15 mouse cellular contexts compared by ENCODE assay signal in the genomic region with DNA sequence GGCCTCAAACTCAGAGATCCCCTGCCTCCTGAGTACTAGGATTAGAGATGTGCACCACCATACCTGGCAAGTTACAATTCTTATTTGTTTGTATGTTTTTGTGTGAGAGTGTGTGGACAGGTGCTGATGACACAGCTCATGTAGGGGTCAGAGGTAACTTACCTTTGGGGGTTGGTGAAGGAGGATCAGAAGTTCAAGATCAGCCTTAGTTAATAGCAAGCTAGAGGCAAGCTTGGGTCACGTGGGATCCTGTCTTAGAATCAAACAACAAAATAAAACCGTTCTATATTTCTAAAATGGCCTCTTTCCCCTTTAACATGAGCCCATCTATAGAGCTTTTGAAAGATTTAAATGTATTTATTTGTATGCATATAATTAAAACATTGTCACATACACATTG. TPM values are rescaled to one million over a fixed set of nuclear protein-coding genes. Genes with fewer than 3 reads are reported as not detected.
DNase-seq lines count a peak whose midpoint lies in the region; ATAC-seq and TF ChIP-seq lines count a peak whose summit lies in the region.
"Had no signal": no experiment of that assay in that cellular context is flagged by ENCODE, and none has a peak within 500 bp of the region (broad histone marks: within the 10 kb centered on the region; RNA-seq: fewer than 3 reads in every experiment).

No protein-coding gene starts in this region.

- H3K79me2 ChIP-seq in liver, adult 2 months (ENCODE audit: control insufficient read depth, insufficient read depth, low read length): peaks cover 7% of the 10 kb centered on the region; the same call in 1 of the 2 replicates
- no peaks in the 10 kb centered on the region for H3K79me2 ChIP-seq in MEL (ENCODE audit: control insufficient read depth, insufficient read depth, low read length, poor library complexity)

- H3K27ac ChIP-seq in hindbrain, embryonic 11.5 days (ENCODE audit: low read depth, low read length): no peak overlapping the region
- no peak overlapping the region for H3K27ac ChIP-seq in hindbrain, embryonic 16.5 days (ENCODE audit: low read depth, low read length)
- no peak overlapping the region for H3K27ac ChIP-seq in liver, adult 2 months (replicated peaks; ENCODE audit: insufficient read depth, low read depth, low read length)
- H3K27ac ChIP-seq in liver, embryonic 11.5 days (ENCODE audit: low read depth, low read length): no peak overlapping the region
- peak overlapping the region; percentile 38; the same call in 1 of the 2 replicates for H3K27ac ChIP-seq in MEL (ENCODE audit: control insufficient read depth, low read depth, low read length)
- H3K27ac ChIP-seq: limb, embryonic 10.5 days; limb, embryonic 15.5 days; liver, embryonic 15.5 days had no signal

- no peak overlapping the region for H3K9ac ChIP-seq in hindbrain, embryonic 11.5 days (ENCODE audit: low read depth, low read length)
- no peak overlapping the region for H3K9ac ChIP-seq in hindbrain, embryonic 16.5 days (ENCODE audit: low read depth, low read length)
- H3K9ac ChIP-seq in liver, adult 2 months (ENCODE audit: low read depth, low read length): no peak overlapping the region
- H3K9ac ChIP-seq in liver, embryonic 11.5 days (ENCODE audit: low read depth, low read length): no peak overlapping the region
- peak overlapping the region; percentile 52 for H3K9ac ChIP-seq in MEL (ENCODE audit: control insufficient read depth, low read depth, low read length, poor library complexity, severe bottlenecking)
- H3K9ac ChIP-seq: heart, embryonic 12.5 days; limb, embryonic 15.5 days; liver, embryonic 15.5 days; lung, embryonic 14.5 days had no signal

- no peaks in the 10 kb centered on the region for H3K4me1 ChIP-seq in hindbrain, embryonic 11.5 days (replicated peaks; ENCODE audit: control insufficient read depth, insufficient read depth, low read length)
- H3K4me1 ChIP-seq in hindbrain, embryonic 16.5 days (ENCODE audit: control insufficient read depth, insufficient read depth, low read depth, low read length): no peaks in the 10 kb centered on the region
- peaks cover 12% of the 10 kb centered on the region for H3K4me1 ChIP-seq in liver, adult 2 months (ENCODE audit: control insufficient read depth, insufficient read depth, low read length)
- no peaks in the 10 kb centered on the region for H3K4me1 ChIP-seq in liver, embryonic 11.5 days (replicated peaks; ENCODE audit: control insufficient read depth, insufficient read depth, low read length)
- H3K4me1 ChIP-seq in MEL (ENCODE audit: control insufficient read depth in 1 of 2, insufficient read depth in 2 of 2, low read length in 2 of 2): peaks cover 0 to 6% of the 10 kb centered on the region in 2 experiments; a peak in 2 of 4 replicates
- H3K4me1 ChIP-seq: heart, embryonic 12.5 days; limb, embryonic 15.5 days had no signal

- TF ChIP-seq EP300 in MEL (IDR thresholded peaks at IDR 0.05; ENCODE audit: low read depth in 1 of 2, low read length in 2 of 2): no peak

- no peak for TF ChIP-seq RAD21 in MEL (IDR thresholded peaks at IDR 0.05; ENCODE audit: low read depth, low read length)

- H3K27me3 ChIP-seq in hindbrain, embryonic 11.5 days (ENCODE audit: control insufficient read depth, insufficient read depth, low read length): no peaks in the 10 kb centered on the region
- no peaks in the 10 kb centered on the region for H3K27me3 ChIP-seq in hindbrain, embryonic 16.5 days (replicated peaks; ENCODE audit: control insufficient read depth, insufficient read depth, low read length)
- no peaks in the 10 kb centered on the region for H3K27me3 ChIP-seq in liver, adult 2 months (ENCODE audit: control insufficient read depth, insufficient read depth, low read length)
- H3K27me3 ChIP-seq in liver, embryonic 11.5 days (replicated peaks; ENCODE audit: control insufficient read depth, insufficient read depth, low read length): no peaks in the 10 kb centered on the region
- H3K27me3 ChIP-seq in MEL (ENCODE audit: control insufficient read depth in 1 of 2, insufficient read depth in 2 of 2, low read length in 2 of 2): no peaks in the 10 kb centered on the region
- H3K27me3 ChIP-seq: heart, embryonic 12.5 days; liver, embryonic 15.5 days had no signal

- peak; percentile 28; the same call in 1 of the 2 replicates for ATAC-seq in hindbrain, embryonic 11.5 days (ENCODE audit: low FRiP score)
- ATAC-seq in hindbrain, embryonic 16.5 days: no peak
- ATAC-seq in liver, embryonic 11.5 days (replicated peaks; ENCODE audit: low FRiP score): no peak
- peak; percentile 19; the same call in 1 of the 2 replicates for ATAC-seq in common myeloid progenitor, adult 5-6 weeks (replicated peaks; ENCODE audit: low read depth, poor library complexity, severe bottlenecking)
- ATAC-seq: intestine, postnatal 0 days had no signal

- no peak for TF ChIP-seq CTCF in liver, adult 2 months (IDR thresholded peaks at IDR 0.05; ENCODE audit: low read depth, low read length)
- TF ChIP-seq CTCF in MEL (IDR thresholded peaks at IDR 0.05 in 2 of 3, conservative IDR thresholded peaks at IDR 0.05 in 1 of 3; ENCODE audit: control insufficient read depth in 1 of 3, insufficient read depth in 1 of 3, low read depth in 2 of 3, low read length in 3 of 3, poor library complexity in 1 of 3, severe bottlenecking in 1 of 3): no peak

- no peaks in the 10 kb centered on the region for H3K36me3 ChIP-seq in hindbrain, embryonic 11.5 days (ENCODE audit: control insufficient read depth, insufficient read depth, low read length)
- no peaks in the 10 kb centered on the region for H3K36me3 ChIP-seq in hindbrain, embryonic 16.5 days (ENCODE audit: control insufficient read depth, insufficient read depth, low read length)
- H3K36me3 ChIP-seq in liver, adult 2 months (ENCODE audit: control insufficient read depth, insufficient read depth, low read length): no peaks in the 10 kb centered on the region
- no peaks in the 10 kb centered on the region for H3K36me3 ChIP-seq in liver, embryonic 11.5 days (ENCODE audit: control insufficient read depth, insufficient read depth, low read length)
- peaks cover 3% of the 10 kb centered on the region in 2 experiments; a peak in 3 of 4 replicates for H3K36me3 ChIP-seq in MEL (ENCODE audit: control insufficient read depth in 1 of 2, insufficient read depth in 2 of 2, low read length in 2 of 2)
- H3K36me3 ChIP-seq: heart, embryonic 12.5 days; limb, embryonic 10.5 days; limb, embryonic 15.5 days; liver, embryonic 15.5 days had no signal

- no peak for TF ChIP-seq POLR2A in liver, adult 2 months (IDR thresholded peaks at IDR 0.05; ENCODE audit: extremely low read depth, insufficient read depth, low read length)
- TF ChIP-seq POLR2A in MEL (IDR thresholded peaks at IDR 0.05; ENCODE audit: control insufficient read depth in 1 of 2, insufficient read depth in 1 of 2, low read depth in 1 of 2, low read length in 2 of 2, poor library complexity in 1 of 2): no peak

- DNase-seq in hindbrain, embryonic 11.5 days (ENCODE audit: low spot score): no peak
- peak; percentile 53 for DNase-seq in liver, adult 2 months (ENCODE audit: extremely low read depth, low read depth, low spot score)
- no peak for DNase-seq in liver, embryonic 11.5 days (ENCODE audit: low spot score)
- no peak for DNase-seq in MEL (ENCODE audit: low read depth, low spot score)
- DNase-seq in left cerebral cortex, adult 8-10 months (ENCODE audit: low spot score in 2 of 2): no peak
- DNase-seq: gastrocnemius, postnatal 25 days; heart, adult 11 months had no signal

- WGBS in hindbrain, embryonic 11.5 days: 32% methylated on average over 2 of the region's 2 CpGs
- WGBS in hindbrain, embryonic 16.5 days: 31% methylated on average over 2 of the region's 2 CpGs
- 6% methylated on average over 2 of the region's 2 CpGs for WGBS in liver, adult 2 months
- 28% methylated on average over 2 of the region's 2 CpGs for WGBS in liver, embryonic 11.5 days

- no peak overlapping the region for H3K4me3 ChIP-seq in hindbrain, embryonic 11.5 days (ENCODE audit: low read depth, low read length)
- no peak overlapping the region for H3K4me3 ChIP-seq in hindbrain, embryonic 16.5 days (ENCODE audit: low read length)
- no peak overlapping the region for H3K4me3 ChIP-seq in liver, adult 2 months (ENCODE audit: insufficient read depth, low read depth, low read length)
- no peak overlapping the region for H3K4me3 ChIP-seq in liver, embryonic 11.5 days (ENCODE audit: low read depth, low read length)
- H3K4me3 ChIP-seq in MEL (ENCODE audit: control insufficient read depth in 1 of 2, insufficient read depth in 1 of 2, low read depth in 2 of 2, low read length in 2 of 2): peak overlapping the region; percentile 9 to 31; a peak in 2 of 4 replicates
- H3K4me3 ChIP-seq: heart, embryonic 12.5 days; limb, embryonic 10.5 days; limb, embryonic 15.5 days; liver, embryonic 15.5 days had no signal

- no peak overlapping the region for H3K4me2 ChIP-seq in hindbrain, embryonic 11.5 days (replicated peaks; ENCODE audit: low read depth, low read length)
- no peak overlapping the region for H3K4me2 ChIP-seq in hindbrain, embryonic 16.5 days (ENCODE audit: low read length)
- no peak overlapping the region for H3K4me2 ChIP-seq in liver, embryonic 11.5 days
- H3K4me2 ChIP-seq: heart, embryonic 12.5 days; limb, embryonic 15.5 days; liver, embryonic 15.5 days; lung, embryonic 14.5 days had no signal

- no peaks in the 10 kb centered on the region for H3K9me3 ChIP-seq in hindbrain, embryonic 11.5 days (ENCODE audit: control insufficient read depth, low read length)
- H3K9me3 ChIP-seq in hindbrain, embryonic 16.5 days (ENCODE audit: control insufficient read depth, low read length): no peaks in the 10 kb centered on the region
- no peaks in the 10 kb centered on the region for H3K9me3 ChIP-seq in liver, embryonic 11.5 days (ENCODE audit: control insufficient read depth, low read length)
- no peaks in the 10 kb centered on the region for H3K9me3 ChIP-seq in MEL (replicated peaks; ENCODE audit: insufficient read depth, low read length)
- H3K9me3 ChIP-seq: heart, embryonic 12.5 days; limb, embryonic 10.5 days; limb, embryonic 15.5 days; liver, embryonic 15.5 days had no signal

TF ChIP-seq in MEL, 35 proteins besides CTCF, POLR2A, EP300 and RAD21 (continues in another document):
- TF ChIP-seq BHLHE40 (IDR thresholded peaks at IDR 0.05; ENCODE audit: borderline replicate concordance, low read depth, low read length) (no peak), GABPA (IDR thresholded peaks at IDR 0.05; ENCODE audit: low read depth, low read length) (no peak), USF1 (IDR thresholded peaks at IDR 0.05; ENCODE audit: low read depth, low read length) (peak; percentile 76)

RNA-seq across cellular contexts. Expression of a gene that starts 9.0 kb away (rescaled TPM):
- 24.1 and 30.6 TPM in 2 replicates for polyA plus RNA-seq in hindbrain, embryonic 11.5 days (2014; fragmentation: Nextera tagmentation; extraction: Ambion mirVana)
- 15.7 and 21.6 TPM in 2 replicates for polyA plus RNA-seq in hindbrain, embryonic 16.5 days (2015; fragmentation: Nextera tagmentation; extraction: Ambion mirVana)
- total RNA-seq in liver, adult 2 months (2014; rRNA removed): 23.4 TPM in 2 replicates
- polyA plus RNA-seq in liver, adult 2 months (2012; rRNA removed): 15.3 and 15.4 TPM in 2 replicates
- 44.4 and 48.3 TPM in 2 replicates for polyA plus RNA-seq in liver, embryonic 11.5 days (2014; fragmentation: Nextera tagmentation; extraction: Ambion mirVana)
- total RNA-seq in MEL (2012; rRNA removed): 13.4 and 14.4 TPM in 2 replicates
- 10 to 100 TPM in 1 of 2 experiments, not detected in 1; 36.6 TPM for polyA plus RNA-seq in MEL (2012; ENCODE audit: insufficient read depth in 1 of 2, insufficient read length in 2 of 2, low read depth in 1 of 2, low replicate concordance in 2 of 2, missing spikeins in 1 of 2)
- total RNA-seq in common myeloid progenitor, adult 5-6 weeks (2017): 15.2 and 17.2 TPM in 2 replicates
- total RNA-seq in left cerebral cortex, adult 8-10 months (2022): 10 to 100 TPM; 25.2 to 32.9 (median 27.3) TPM

Comparison
In these comparisons a context has a peak if more than half of its experiments do, and no peak if none do; other contexts are left out.
1. ATAC-seq: peak in hindbrain, embryonic 11.5 days (single experiment) and common myeloid progenitor, adult 5-6 weeks (single experiment); none in hindbrain, embryonic 16.5 days (single experiment) and liver, embryonic 11.5 days (single experiment).
2. H3K4me3 ChIP-seq: peak in MEL (2 of 2); none in hindbrain, embryonic 11.5 days (single experiment), hindbrain, embryonic 16.5 days (single experiment), liver, adult 2 months (single experiment) and liver, embryonic 11.5 days (single experiment).